Mouse (Mus musculus) thymus, postnatal 25 days (tissue): Measurements from ENCODE around the gene Slc45a3.

Experiments used
- DNase-seq: peaks from one replicate; pipeline ENCODE4 v3.0.0; 2022

Gene Slc45a3

GRCm38 (mm10) chr1:132000506-132000905 is 37.7 kb downstream of the Slc45a3 start:
- DNase-seq, result peak; percentile 32

- no peak for DNase-seq
These were observed 39.1 kb downstream of the Slc45a3 start for GRCm38 (mm10) chr1:132001880-132002330.

- DNase-seq, result no peak
These were observed 40.3 kb downstream of the Slc45a3 start for GRCm38 (mm10) chr1:132003111-132003510.

- DNase-seq, result no peak
These were observed 41.0 kb downstream of the Slc45a3 start for GRCm38 (mm10) chr1:132003817-132004216.

GRCm38 (mm10) chr1:132004574-132005180 is 41.9 kb downstream of the Slc45a3 start:
- DNase-seq, result no peak

- DNase-seq, result no peak
These were observed 42.7 kb downstream of the Slc45a3 start for GRCm38 (mm10) chr1:132005466-132005865.

GRCm38 (mm10) chr1:132006046-132006445 is 43.3 kb downstream of the Slc45a3 start:
- DNase-seq, result no peak

- DNase-seq, result no peak
These were observed 44.0 kb downstream of the Slc45a3 start for GRCm38 (mm10) chr1:132006721-132007120.

- DNase-seq, result peak; percentile 91
These were observed 44.6 kb downstream of the Slc45a3 start, which contains the start of gene Elk4 for GRCm38 (mm10) chr1:132007282-132007815. Gene Elk4 (plus strand): TSS chr1:132007607.

- peak; percentile 96 for DNase-seq
These were observed 45.4 kb downstream of the Slc45a3 start for GRCm38 (mm10) chr1:132007828-132008827.

- peak; percentile 47 for DNase-seq
These were observed 46.3 kb downstream of the Slc45a3 start for GRCm38 (mm10) chr1:132008881-132009644.

- DNase-seq, result peak; percentile 62
These were observed 48.1 kb downstream of the Slc45a3 start for GRCm38 (mm10) chr1:132010632-132011501.

- no peak for DNase-seq
These were observed 49.0 kb downstream of the Slc45a3 start for GRCm38 (mm10) chr1:132011785-132012184.

GRCm38 (mm10) chr1:132012861-132013260 is 50.1 kb downstream of the Slc45a3 start:
- DNase-seq, result no peak

- DNase-seq, result peak; percentile 32
These were observed 52.0 kb downstream of the Slc45a3 start for GRCm38 (mm10) chr1:132014800-132015199.

GRCm38 (mm10) chr1:132016691-132017090 is 53.9 kb downstream of the Slc45a3 start:
- no peak for DNase-seq

- DNase-seq, result no peak
These were observed 57.1 kb downstream of the Slc45a3 start for GRCm38 (mm10) chr1:132019876-132020275.

GRCm38 (mm10) chr1:132022107-132022506 is 59.3 kb downstream of the Slc45a3 start:
- DNase-seq, result no peak

GRCm38 (mm10) chr1:132026925-132027646 is 64.3 kb downstream of the Slc45a3 start:
- DNase-seq, result no peak

- DNase-seq, result no peak
These were observed 65.2 kb downstream of the Slc45a3 start for GRCm38 (mm10) chr1:132027978-132028377.

- no peak for DNase-seq
These were observed 65.6 kb downstream of the Slc45a3 start for GRCm38 (mm10) chr1:132028413-132028812.
